Mouse (Mus musculus): Measurements from ENCODE around the gene Hira. TPM values are rescaled to one million over a fixed set of nuclear protein-coding genes. Genes with fewer than 3 reads are reported as not detected.

The Hira gene
- polyA plus RNA-seq, 1 experiment from 2014 or later, result 14.7 TPM

- no peaks in the 10 kb centered on the region for H3K4me1 ChIP-seq (ENCODE audit: control insufficient read depth, insufficient read depth, low read length)
- H3K9ac ChIP-seq (ENCODE audit: low read length), result no peak overlapping the region
- DNase-seq (ENCODE audit: low spot score, missing footprints), result no peak
- H3K27me3 ChIP-seq (ENCODE audit: control insufficient read depth, insufficient read depth, low read length), result no peaks in the 10 kb centered on the region
- H3K27ac ChIP-seq (ENCODE audit: low read depth, low read length), result no peak overlapping the region
- H3K4me2 ChIP-seq, result no peak overlapping the region
- no peak for ATAC-seq (ENCODE audit: low FRiP score)
- WGBS, result 85% methylated on average over 3 of the region's 3 CpGs
- H3K36me3 ChIP-seq (ENCODE audit: control insufficient read depth, insufficient read depth, low read length), result peaks cover 10% of the 10 kb centered on the region
- H3K4me3 ChIP-seq (ENCODE audit: low read depth, low read length), result no peak overlapping the region
- no peaks in the 10 kb centered on the region for H3K9me3 ChIP-seq (ENCODE audit: control insufficient read depth, low read length)
Measured at GRCm38 (mm10) chr16:18895249-18895648, 18.4 kb downstream of the Hira start.

- Histone ChIP-seq H3K27me3 (ENCODE audit: control insufficient read depth, insufficient read depth, low read length) (no peaks in the 10 kb centered on the region), H3K27ac (ENCODE audit: low read depth, low read length) (no peak overlapping the region), H3K4me1 (ENCODE audit: control insufficient read depth, insufficient read depth, low read length) (no peaks in the 10 kb centered on the region), H3K4me3 (ENCODE audit: low read depth, low read length) (no peak overlapping the region), H3K36me3 (ENCODE audit: control insufficient read depth, insufficient read depth, low read length) (peaks cover 10% of the 10 kb centered on the region), H3K9ac (ENCODE audit: low read length) (no peak overlapping the region), H3K4me2 (no peak overlapping the region), H3K9me3 (ENCODE audit: control insufficient read depth, low read length) (no peaks in the 10 kb centered on the region)
- whole genome bisulfite sequencing, result 92% methylated on average over 10 of the region's 10 CpGs
- ATAC-seq (ENCODE audit: low FRiP score), result no peak
- peak; percentile 28 for DNase-seq (ENCODE audit: low spot score, missing footprints)
Measured at GRCm38 (mm10) chr16:18896429-18896828, 19.6 kb downstream of the Hira start.

- Histone ChIP-seq H3K9me3 (ENCODE audit: control insufficient read depth, low read length) (no peaks in the 10 kb centered on the region), H3K4me1 (ENCODE audit: control insufficient read depth, insufficient read depth, low read length) (no peaks in the 10 kb centered on the region), H3K4me2 (no peak overlapping the region), H3K36me3 (ENCODE audit: control insufficient read depth, insufficient read depth, low read length) (peaks cover 12% of the 10 kb centered on the region; the same call in 1 of the 2 replicates), H3K9ac (ENCODE audit: low read length) (no peak overlapping the region), H3K27ac (ENCODE audit: low read depth, low read length) (no peak overlapping the region), H3K27me3 (ENCODE audit: control insufficient read depth, insufficient read depth, low read length) (no peaks in the 10 kb centered on the region), H3K4me3 (ENCODE audit: low read depth, low read length) (no peak overlapping the region)
- 88% methylated on average over 1 of the region's 1 CpGs for WGBS
- ATAC-seq (ENCODE audit: low FRiP score) (no peak), DNase-seq (ENCODE audit: low spot score, missing footprints) (no peak)
Measured at GRCm38 (mm10) chr16:18905648-18906047, 28.8 kb downstream of the Hira start.

DNA sequence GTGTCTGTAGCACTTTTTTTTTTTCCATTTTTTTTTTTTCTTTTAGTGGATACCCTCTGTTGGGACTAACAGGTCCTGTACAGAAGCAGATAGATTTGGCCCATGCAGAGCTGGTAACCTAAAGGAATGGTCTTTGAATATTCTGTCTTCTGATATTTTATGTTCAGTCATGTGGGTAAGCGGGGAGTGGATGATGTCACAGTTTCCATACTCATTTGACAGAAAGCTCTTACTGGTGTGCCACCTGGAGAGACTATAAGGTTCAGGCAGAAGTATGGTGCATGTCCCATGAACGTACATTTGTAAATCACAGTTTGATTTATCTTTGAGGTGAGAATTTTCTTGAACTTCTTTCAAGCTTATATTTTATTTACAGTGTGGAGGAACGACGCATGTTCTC, 39.2 kb downstream of the Hira start:
- Histone ChIP-seq H3K27me3 (ENCODE audit: control insufficient read depth, insufficient read depth, low read length) (no peaks in the 10 kb centered on the region), H3K27ac (ENCODE audit: low read depth, low read length) (no peak overlapping the region), H3K4me2 (no peak overlapping the region), H3K36me3 (ENCODE audit: control insufficient read depth, insufficient read depth, low read length) (peaks cover 16% of the 10 kb centered on the region), H3K4me3 (ENCODE audit: low read depth, low read length) (no peak overlapping the region), H3K9ac (ENCODE audit: low read length) (no peak overlapping the region), H3K4me1 (ENCODE audit: control insufficient read depth, insufficient read depth, low read length) (no peaks in the 10 kb centered on the region), H3K9me3 (ENCODE audit: control insufficient read depth, low read length) (no peaks in the 10 kb centered on the region)
- 94% methylated on average over 4 of the region's 4 CpGs for WGBS
- no peak for ATAC-seq (ENCODE audit: low FRiP score)
- no peak for DNase-seq (ENCODE audit: low spot score, missing footprints)

DNA sequence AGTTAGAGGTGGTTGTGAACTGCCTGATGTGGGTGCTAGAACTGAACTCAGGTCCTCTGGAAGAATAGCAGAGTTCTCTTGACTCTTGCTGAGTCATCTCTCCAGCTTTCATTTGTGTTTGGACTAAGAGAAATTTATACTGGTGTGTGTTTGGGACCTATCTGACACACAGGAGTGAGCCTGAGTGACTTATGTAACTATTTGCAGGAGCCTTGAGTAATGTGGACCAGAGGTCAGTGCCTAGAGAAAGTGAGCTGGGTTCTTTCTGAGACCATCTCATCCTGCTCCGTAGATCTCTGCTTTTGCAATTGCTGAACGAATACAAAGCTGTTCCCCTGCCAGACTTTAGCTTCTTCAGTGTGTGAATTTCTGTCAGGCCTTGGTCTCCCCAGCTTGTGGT, 44.9 kb downstream of the Hira start:
- 90% methylated on average over 2 of the region's 2 CpGs for WGBS
- no peak overlapping the region for H3K9ac ChIP-seq (ENCODE audit: low read length)

DNA sequence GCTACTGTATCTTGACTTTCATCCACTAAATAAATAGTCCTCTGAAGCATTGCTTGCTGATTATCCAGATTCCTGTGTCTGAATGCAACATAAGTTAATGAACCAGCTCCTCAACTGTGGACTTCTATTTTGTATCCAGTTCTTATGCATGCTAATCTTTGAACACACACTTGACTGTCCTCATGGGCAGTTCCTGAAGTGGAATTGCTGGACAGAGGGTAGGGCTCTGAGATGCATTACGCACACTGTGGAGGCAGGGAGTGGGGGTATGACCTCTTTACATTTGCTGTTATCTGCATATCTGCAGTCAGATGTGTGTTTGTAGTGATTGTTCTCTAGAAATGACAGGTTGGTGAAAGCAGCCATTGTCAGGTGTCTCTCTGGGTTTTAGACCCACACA, 51.1 kb downstream of the Hira start:
- Histone ChIP-seq H3K36me3 (ENCODE audit: control insufficient read depth, insufficient read depth, low read length) (peaks cover 26% of the 10 kb centered on the region), H3K9ac (ENCODE audit: low read length) (no peak overlapping the region), H3K4me1 (ENCODE audit: control insufficient read depth, insufficient read depth, low read length) (no peaks in the 10 kb centered on the region), H3K4me3 (ENCODE audit: low read depth, low read length) (no peak overlapping the region), H3K27ac (ENCODE audit: low read depth, low read length) (no peak overlapping the region), H3K27me3 (ENCODE audit: control insufficient read depth, insufficient read depth, low read length) (no peaks in the 10 kb centered on the region), H3K9me3 (ENCODE audit: control insufficient read depth, low read length) (no peaks in the 10 kb centered on the region), H3K4me2 (no peak overlapping the region)
- 95% methylated on average over 1 of the region's 1 CpGs for WGBS
- DNase-seq (ENCODE audit: low spot score, missing footprints) (no peak), ATAC-seq (ENCODE audit: low FRiP score) (no peak)

More for the DNA sequence above, 44.9 kb downstream of the Hira start:
- Histone ChIP-seq H3K4me1 (ENCODE audit: control insufficient read depth, insufficient read depth, low read length) (no peaks in the 10 kb centered on the region), H3K9me3 (ENCODE audit: control insufficient read depth, low read length) (no peaks in the 10 kb centered on the region), H3K4me3 (ENCODE audit: low read depth, low read length) (no peak overlapping the region), H3K27ac (ENCODE audit: low read depth, low read length) (no peak overlapping the region), H3K27me3 (ENCODE audit: control insufficient read depth, insufficient read depth, low read length) (no peaks in the 10 kb centered on the region), H3K4me2 (no peak overlapping the region), H3K36me3 (ENCODE audit: control insufficient read depth, insufficient read depth, low read length) (peaks cover 25% of the 10 kb centered on the region)
- ATAC-seq (ENCODE audit: low FRiP score) (no peak), DNase-seq (ENCODE audit: low spot score, missing footprints) (no peak)

GRCm38 (mm10) chr16:18938321-18939082, 61.7 kb downstream of the Hira start:
- WGBS, result 90% methylated on average over 5 of the region's 5 CpGs
- no peaks in the 10 kb centered on the region for H3K4me1 ChIP-seq (ENCODE audit: control insufficient read depth, insufficient read depth, low read length)
- H3K4me2 ChIP-seq, result no peak overlapping the region
- no peak overlapping the region for H3K9ac ChIP-seq (ENCODE audit: low read length)
- DNase-seq (ENCODE audit: low spot score, missing footprints) (no peak), ATAC-seq (ENCODE audit: low FRiP score) (no peak)
- no peak overlapping the region for H3K27ac ChIP-seq (ENCODE audit: low read depth, low read length)
- no peak overlapping the region for H3K4me3 ChIP-seq (ENCODE audit: low read depth, low read length)
- H3K27me3 ChIP-seq (ENCODE audit: control insufficient read depth, insufficient read depth, low read length), result no peaks in the 10 kb centered on the region
- H3K36me3 ChIP-seq (ENCODE audit: control insufficient read depth, insufficient read depth, low read length), result peaks cover 10% of the 10 kb centered on the region
- no peaks in the 10 kb centered on the region for H3K9me3 ChIP-seq (ENCODE audit: control insufficient read depth, low read length)

DNA sequence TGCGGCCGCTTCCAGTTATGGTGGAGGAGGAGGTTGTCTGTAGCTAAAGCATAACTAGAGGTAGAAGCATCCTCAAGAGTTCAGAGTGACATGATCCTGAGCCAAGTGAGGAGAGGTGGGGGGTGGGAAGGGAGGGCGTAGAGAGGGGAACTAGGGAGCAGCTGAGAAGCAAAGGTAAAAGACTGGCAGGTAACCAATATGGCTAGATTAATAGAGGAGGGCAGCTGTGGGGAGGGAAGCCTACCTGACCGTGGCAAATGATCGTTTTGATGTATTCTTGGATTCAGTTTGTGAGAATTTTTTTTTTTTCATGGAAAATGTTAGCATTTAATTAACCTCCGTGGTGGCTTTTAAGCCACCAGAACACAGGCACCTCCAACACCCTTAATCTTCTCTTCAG, 67.1 kb downstream of the Hira start:
- Histone ChIP-seq H3K27me3 (ENCODE audit: control insufficient read depth, insufficient read depth, low read length) (no peaks in the 10 kb centered on the region), H3K36me3 (ENCODE audit: control insufficient read depth, insufficient read depth, low read length) (peaks cover 21% of the 10 kb centered on the region), H3K4me3 (ENCODE audit: low read depth, low read length) (no peak overlapping the region), H3K9ac (ENCODE audit: low read length) (no peak overlapping the region), H3K9me3 (ENCODE audit: control insufficient read depth, low read length) (no peaks in the 10 kb centered on the region), H3K4me1 (ENCODE audit: control insufficient read depth, insufficient read depth, low read length) (no peaks in the 10 kb centered on the region), H3K27ac (ENCODE audit: low read depth, low read length) (no peak overlapping the region), H3K4me2 (no peak overlapping the region)
- DNase-seq (ENCODE audit: low spot score, missing footprints), result peak; percentile 71
- ATAC-seq (ENCODE audit: low FRiP score), result no peak
- WGBS, result 91% methylated on average over 6 of the region's 6 CpGs

DNA sequence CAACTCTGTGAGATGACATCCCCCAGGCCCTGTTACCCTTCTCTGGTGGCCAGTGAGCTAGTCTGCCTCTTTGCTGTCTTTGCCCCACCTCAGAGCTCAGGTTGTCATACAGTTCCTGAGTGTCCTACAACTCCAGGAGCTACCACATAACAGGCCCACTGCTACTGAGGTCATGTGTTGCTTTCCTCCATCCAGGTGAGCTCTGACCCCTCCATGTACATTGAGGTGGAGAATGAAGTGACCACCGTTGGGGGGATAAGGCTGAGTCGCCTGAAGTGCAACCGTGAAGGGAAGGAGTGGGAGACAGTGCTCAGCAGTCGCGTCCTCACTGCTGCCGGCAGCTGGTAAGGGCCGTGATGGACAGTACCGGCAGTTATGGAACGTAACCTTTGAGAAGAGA, 72.1 kb downstream of the Hira start:
- Histone ChIP-seq H3K4me1 (ENCODE audit: control insufficient read depth, insufficient read depth, low read length) (no peaks in the 10 kb centered on the region), H3K9me3 (ENCODE audit: control insufficient read depth, low read length) (no peaks in the 10 kb centered on the region), H3K27ac (ENCODE audit: low read depth, low read length) (no peak overlapping the region), H3K9ac (ENCODE audit: low read length) (no peak overlapping the region), H3K4me3 (ENCODE audit: low read depth, low read length) (no peak overlapping the region), H3K4me2 (no peak overlapping the region), H3K27me3 (ENCODE audit: control insufficient read depth, insufficient read depth, low read length) (no peaks in the 10 kb centered on the region), H3K36me3 (ENCODE audit: control insufficient read depth, insufficient read depth, low read length) (peaks cover 46% of the 10 kb centered on the region)
- ATAC-seq (ENCODE audit: low FRiP score) (no peak), DNase-seq (ENCODE audit: low spot score, missing footprints) (peak; percentile 68)
- 94% methylated on average over 9 of the region's 9 CpGs for WGBS

Data from midbrain, embryonic 11.5 days (tissue).